Mouse (Mus musculus) limb, embryonic 10.5 days (tissue): ENCODE measurements around the gene Dnah5. TPM values are rescaled to one million over a fixed set of nuclear protein-coding genes. Genes with fewer than 3 reads are reported as not detected.
A peak's percentile ranks its signal among the peaks of the same experiment; 100 is the strongest.
"Not testable (repeated sequence)": the region's sequence is repeated elsewhere in the genome, so short reads cannot be mapped to it uniquely, and the experiment has no call there.

Experiments used
- DNase-seq: peaks from one replicate; pipeline ENCODE4 v3.0.0-alpha.2; 2017; ENCODE audit warnings: low spot score
- H3K27ac ChIP-seq: fragments of 300-500 bp; sonication (generic); 2 replicates; pipeline ENCODE4 v1.5.1; 2016; ENCODE audit warnings: mild to moderate bottlenecking
- H3K27me3 ChIP-seq: fragments of 300-500 bp; sonication (generic); 2 replicates; pipeline ENCODE4 v1.6.1; 2016; ENCODE audit warnings: low read depth, mild to moderate bottlenecking; ENCODE audit not compliant: poor library complexity, severe bottlenecking
- H3K36me3 ChIP-seq: fragments of 300-500 bp; sonication (generic); 2 replicates; pipeline ENCODE4 v1.6.1; 2016; ENCODE audit warnings: mild to moderate bottlenecking, moderate library complexity
- H3K4me1 ChIP-seq: fragments of 300-500 bp; sonication (generic); 2 replicates; pipeline ENCODE4 v1.6.1; 2016
- H3K4me3 ChIP-seq: fragments of 300-500 bp; sonication (generic); 2 replicates; pipeline ENCODE4 v1.5.1; 2016; ENCODE audit warnings: mild to moderate bottlenecking, moderate library complexity
- H3K9me3 ChIP-seq: fragments of 300-500 bp; sonication (generic); replicated peaks from 2 replicates; pipeline ENCODE4 v1.6.1; 2016; ENCODE audit warnings: mild to moderate bottlenecking
- WGBS: fragments of 180-500 bp; shearing (Covaris S2); methylation state at CpG from one replicate; pipeline ENCODE4 v1.1.7; 2016; 5-methylcytosine and 5-hydroxymethylcytosine counted together
- polyA plus RNA-seq: library from polyadenylated mRNA; unstranded; fragments of >200 nt; fragmentation: Nextera tagmentation; extraction: Ambion mirVana; gene quantifications from 2 replicates; pipeline ENCODE4 v1.2.1, GENCODE M21; 2016

The Dnah5 gene
- polyA plus RNA-seq, 1 experiment from 2014 or later = not detected

- no peaks in the 10 kb centered on the region for H3K4me1 ChIP-seq
- no peaks in the 10 kb centered on the region for H3K27me3 ChIP-seq
- DNase-seq = peak; percentile 68
- H3K36me3 ChIP-seq = no peaks in the 10 kb centered on the region
- no peak overlapping the region for H3K4me3 ChIP-seq
- no peaks in the 10 kb centered on the region for H3K9me3 ChIP-seq
- 31% methylated on average over 6 of the region's 6 CpGs for WGBS
- H3K27ac ChIP-seq = no peak overlapping the region
Observed at GRCm38 (mm10) chr15:28315812-28316528, 112.4 kb downstream of the Dnah5 start.

- 90% methylated on average over 7 of the region's 7 CpGs for WGBS
- no peaks in the 10 kb centered on the region for H3K9me3 ChIP-seq
- DNase-seq = no peak
- no peak overlapping the region for H3K27ac ChIP-seq
- no peaks in the 10 kb centered on the region for H3K4me1 ChIP-seq
- no peaks in the 10 kb centered on the region for H3K36me3 ChIP-seq
- H3K4me3 ChIP-seq = no peak overlapping the region
- H3K27me3 ChIP-seq = no peaks in the 10 kb centered on the region
Observed at GRCm38 (mm10) chr15:28322533-28322932, 119.0 kb downstream of the Dnah5 start.

GRCm38 (mm10) chr15:28326985-28327384 is 123.4 kb downstream of the Dnah5 start:
- no peak for DNase-seq
- Histone ChIP-seq H3K4me3 (no peak overlapping the region), H3K27me3 (no peaks in the 10 kb centered on the region), H3K9me3 (no peaks in the 10 kb centered on the region), H3K36me3 (no peaks in the 10 kb centered on the region), H3K27ac (no peak overlapping the region), H3K4me1 (no peaks in the 10 kb centered on the region)
- WGBS = 89% methylated on average over 7 of the region's 7 CpGs

- no peak for DNase-seq
- 92% methylated on average over 9 of the region's 9 CpGs for WGBS
- no peaks in the 10 kb centered on the region for H3K36me3 ChIP-seq
Observed at GRCm38 (mm10) chr15:28327441-28327840, 123.9 kb downstream of the Dnah5 start.

GRCm38 (mm10) chr15:28341151-28341550 is 137.6 kb downstream of the Dnah5 start:
- 56% methylated on average over 4 of the region's 4 CpGs for WGBS
- no peak overlapping the region for H3K27ac ChIP-seq
- H3K36me3 ChIP-seq = no peaks in the 10 kb centered on the region
- H3K9me3 ChIP-seq = no peaks in the 10 kb centered on the region
- H3K4me3 ChIP-seq = no peak overlapping the region
- DNase-seq = no peak
- no peaks in the 10 kb centered on the region for H3K4me1 ChIP-seq
- H3K27me3 ChIP-seq = no peaks in the 10 kb centered on the region

More at GRCm38 (mm10) chr15:28327441-28327840, 123.9 kb downstream of the Dnah5 start:
- Histone ChIP-seq H3K4me3 (no peak overlapping the region), H3K4me1 (no peaks in the 10 kb centered on the region), H3K27me3 (no peaks in the 10 kb centered on the region), H3K27ac (no peak overlapping the region), H3K9me3 (no peaks in the 10 kb centered on the region)

- 70% methylated on average over 11 of the region's 11 CpGs for WGBS
- no peak overlapping the region for H3K27ac ChIP-seq
- no peaks in the 10 kb centered on the region for H3K36me3 ChIP-seq
- DNase-seq = no peak
- no peak overlapping the region for H3K4me3 ChIP-seq
- H3K27me3 ChIP-seq = no peaks in the 10 kb centered on the region
- no peaks in the 10 kb centered on the region for H3K4me1 ChIP-seq
- no peaks in the 10 kb centered on the region for H3K9me3 ChIP-seq
Observed at GRCm38 (mm10) chr15:28367561-28367960, 164.0 kb downstream of the Dnah5 start.

- H3K9me3 ChIP-seq = no peaks in the 10 kb centered on the region
- H3K27me3 ChIP-seq = no peaks in the 10 kb centered on the region
- H3K27ac ChIP-seq = no peak overlapping the region
- no peaks in the 10 kb centered on the region for H3K36me3 ChIP-seq
- DNase-seq = no peak
- no peak overlapping the region for H3K4me3 ChIP-seq
- 82% methylated on average over 6 of the region's 6 CpGs for WGBS
- H3K4me1 ChIP-seq = no peaks in the 10 kb centered on the region
Observed at GRCm38 (mm10) chr15:28370431-28370830, 166.9 kb downstream of the Dnah5 start.

GRCm38 (mm10) chr15:28371506-28371905 is 168.0 kb downstream of the Dnah5 start:
- H3K27me3 ChIP-seq = no peaks in the 10 kb centered on the region
- H3K4me1 ChIP-seq = no peaks in the 10 kb centered on the region
- H3K36me3 ChIP-seq = no peaks in the 10 kb centered on the region
- no peaks in the 10 kb centered on the region for H3K9me3 ChIP-seq
- WGBS = 49% methylated on average over 2 of the region's 2 CpGs
- no peak for DNase-seq
- no peak overlapping the region for H3K27ac ChIP-seq
- no peak overlapping the region for H3K4me3 ChIP-seq

GRCm38 (mm10) chr15:28374394-28374793 is 170.8 kb downstream of the Dnah5 start:
- no peak overlapping the region for H3K27ac ChIP-seq
- DNase-seq = no peak
- no peaks in the 10 kb centered on the region for H3K36me3 ChIP-seq
- H3K4me3 ChIP-seq = no peak overlapping the region
- WGBS = 80% methylated on average over 1 of the region's 1 CpGs
- no peaks in the 10 kb centered on the region for H3K4me1 ChIP-seq
- no peaks in the 10 kb centered on the region for H3K9me3 ChIP-seq
- no peaks in the 10 kb centered on the region for H3K27me3 ChIP-seq

- Histone ChIP-seq H3K9me3 (no peaks in the 10 kb centered on the region), H3K36me3 (no peaks in the 10 kb centered on the region), H3K4me1 (no peaks in the 10 kb centered on the region), H3K27ac (no peak overlapping the region), H3K27me3 (no peaks in the 10 kb centered on the region), H3K4me3 (no peak overlapping the region)
- WGBS = 75% methylated on average over 3 of the region's 3 CpGs
- DNase-seq = no peak
Observed at GRCm38 (mm10) chr15:28380909-28381308, 177.4 kb downstream of the Dnah5 start.

GRCm38 (mm10) chr15:28393723-28394122 is 190.2 kb downstream of the Dnah5 start:
- H3K36me3 ChIP-seq, H3K4me3 ChIP-seq, DNase-seq, H3K4me1 ChIP-seq, H3K27me3 ChIP-seq, H3K27ac ChIP-seq, H3K9me3 ChIP-seq: not testable (repeated sequence)

- no peaks in the 10 kb centered on the region for H3K36me3 ChIP-seq
- no peaks in the 10 kb centered on the region for H3K27me3 ChIP-seq
- WGBS = 90% methylated on average over 4 of the region's 4 CpGs
- no peak overlapping the region for H3K27ac ChIP-seq
- H3K4me3 ChIP-seq = no peak overlapping the region
- H3K4me1 ChIP-seq = no peaks in the 10 kb centered on the region
- DNase-seq = no peak
- H3K9me3 ChIP-seq = no peaks in the 10 kb centered on the region
Observed at GRCm38 (mm10) chr15:28395481-28395880, 191.9 kb downstream of the Dnah5 start.

- H3K36me3 ChIP-seq = no peaks in the 10 kb centered on the region
- H3K27ac ChIP-seq = no peak overlapping the region
- no peak for DNase-seq
- no peaks in the 10 kb centered on the region for H3K27me3 ChIP-seq
- 87% methylated on average over 1 of the region's 1 CpGs for WGBS
- H3K4me1 ChIP-seq = no peaks in the 10 kb centered on the region
- no peak overlapping the region for H3K4me3 ChIP-seq
- H3K9me3 ChIP-seq = no peaks in the 10 kb centered on the region
Observed at GRCm38 (mm10) chr15:28398472-28398871, 194.9 kb downstream of the Dnah5 start.

GRCm38 (mm10) chr15:28399258-28399657 is 195.7 kb downstream of the Dnah5 start:
- DNase-seq = no peak
- no peaks in the 10 kb centered on the region for H3K9me3 ChIP-seq
- no peak overlapping the region for H3K4me3 ChIP-seq
- 89% methylated on average over 8 of the region's 8 CpGs for WGBS
- no peaks in the 10 kb centered on the region for H3K4me1 ChIP-seq
- H3K27ac ChIP-seq = no peak overlapping the region
- no peaks in the 10 kb centered on the region for H3K27me3 ChIP-seq
- no peaks in the 10 kb centered on the region for H3K36me3 ChIP-seq
